Mouse (Mus musculus) cerebellum, adult 11-12 months (tissue): ENCODE data around the gene Pip4k2a.
A peak's percentile ranks its signal among the peaks of the same experiment; 100 is the strongest.

ENCODE experiments used
- DNase-seq: peaks from one replicate; pipeline ENCODE4 v3.0.0; 2022

Pip4k2a gene

DNA sequence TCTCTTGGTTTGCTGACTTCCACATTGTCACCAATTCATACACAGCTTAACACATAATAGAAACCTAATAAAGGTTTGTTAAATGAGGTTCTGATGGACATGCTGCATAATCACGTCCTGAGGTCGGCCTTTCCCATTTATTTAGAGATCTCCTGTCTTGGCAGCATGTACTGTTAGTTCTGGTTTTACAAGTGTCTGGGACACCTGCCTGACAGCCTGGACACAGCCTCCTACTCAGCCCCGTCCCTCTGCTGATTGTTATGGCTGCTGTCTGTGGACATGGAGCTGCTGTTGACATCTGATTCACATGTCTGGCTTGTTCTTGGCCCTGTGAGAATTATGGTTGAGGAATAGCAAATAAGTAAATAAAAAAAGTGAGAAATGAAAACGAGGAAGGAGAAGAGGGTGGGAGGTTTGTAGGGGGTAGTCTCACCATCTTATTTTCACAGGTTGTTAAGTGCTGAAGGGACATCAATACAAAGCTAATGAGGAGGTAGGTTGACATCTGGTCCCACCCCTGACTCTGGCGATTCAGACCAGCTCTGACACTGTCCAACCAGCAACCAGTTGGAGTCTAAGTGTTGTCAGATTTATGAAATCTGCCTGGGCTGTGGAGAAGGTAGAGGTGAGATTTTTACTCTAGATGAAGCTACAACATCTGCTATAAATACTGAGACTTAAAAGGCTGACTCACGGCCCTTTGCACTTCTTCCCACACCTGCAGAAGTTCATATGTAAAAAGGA lies 166.7 kb downstream of the Pip4k2a start:
- no peak for DNase-seq

DNA sequence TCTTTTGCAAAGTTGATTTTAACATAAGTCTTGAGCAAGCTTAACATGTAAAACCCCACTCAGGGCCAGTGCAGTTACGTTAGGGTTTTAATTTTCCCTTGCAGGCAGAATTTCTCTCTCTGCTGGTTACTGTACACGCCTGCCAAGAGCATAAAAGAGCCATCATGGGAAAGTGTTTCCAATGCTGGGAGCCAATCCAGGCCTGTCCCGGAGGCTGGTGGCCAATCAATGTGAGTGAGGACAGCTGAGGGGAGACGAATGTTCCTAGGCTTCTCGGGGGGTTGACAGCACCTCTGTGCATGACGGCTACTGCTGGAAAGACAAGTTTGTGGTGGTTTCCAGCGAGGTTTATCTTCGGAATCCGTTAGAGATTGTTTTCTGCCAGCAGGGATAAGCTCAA lies 175.2 kb downstream of the Pip4k2a start:
- no peak for DNase-seq

DNA sequence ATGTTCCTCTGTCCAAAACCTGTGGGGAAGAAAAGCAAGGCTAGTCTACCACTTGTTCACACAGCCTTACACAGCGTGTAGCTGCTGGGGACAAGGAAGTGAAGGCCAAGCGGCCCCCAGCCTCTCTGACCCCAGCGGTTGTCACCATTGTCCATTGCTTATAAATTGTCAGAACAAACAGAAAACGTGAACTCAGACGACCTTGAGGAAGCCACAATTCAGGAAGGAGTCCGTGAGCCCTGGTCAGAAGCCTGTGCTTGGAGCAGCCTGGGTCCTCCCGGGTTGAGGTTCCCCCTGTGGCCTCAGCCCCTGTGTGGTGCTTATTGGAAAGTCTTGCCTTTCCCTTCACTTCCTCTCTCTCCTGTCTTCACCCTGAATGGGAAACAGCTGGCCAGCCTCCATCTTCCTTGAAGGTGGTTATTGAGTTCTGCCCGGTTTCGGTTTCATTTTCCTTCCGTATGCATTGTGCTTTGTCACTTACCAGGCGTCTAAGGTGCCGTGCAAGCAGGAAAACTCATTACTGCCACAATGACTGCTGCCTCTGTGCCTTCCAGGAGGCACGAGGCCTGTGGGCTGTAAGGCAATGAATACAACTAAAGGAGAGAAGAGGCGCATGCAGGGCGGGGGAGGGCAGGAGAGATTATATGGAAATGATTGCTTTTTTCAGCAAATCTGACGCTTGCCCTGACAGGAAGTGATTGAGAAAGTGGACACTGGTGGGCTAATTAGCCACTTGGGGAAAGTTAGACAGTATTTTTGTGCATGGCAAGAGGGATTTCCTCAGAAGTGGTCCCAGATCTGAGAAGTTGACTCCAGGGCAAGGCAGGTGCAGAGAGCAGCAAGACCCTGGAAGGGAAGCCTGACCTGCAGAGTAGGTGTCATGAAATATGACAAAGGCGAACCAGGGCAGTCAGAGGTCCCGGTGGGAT lies 176.2 kb downstream of the Pip4k2a start:
- no peak for DNase-seq

DNA sequence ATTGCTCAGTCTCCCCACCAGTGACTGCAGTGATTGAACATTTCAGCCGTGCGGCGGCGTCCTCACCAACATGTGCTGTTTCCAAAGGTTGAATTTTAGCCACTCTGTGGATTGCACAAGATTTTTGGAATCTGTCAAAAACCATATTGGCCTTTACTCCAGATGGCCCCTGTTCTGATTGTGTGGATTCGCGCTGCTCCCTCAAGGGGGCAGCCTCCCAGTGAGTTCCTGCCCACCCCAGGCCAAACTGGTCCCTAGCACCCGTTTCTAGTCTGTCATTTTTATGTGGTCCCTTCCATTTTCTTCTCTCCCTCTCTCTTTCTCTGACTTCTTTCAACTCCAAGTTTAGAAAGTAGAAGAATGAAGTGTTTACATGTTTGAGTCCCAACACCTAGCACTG lies 178.4 kb downstream of the Pip4k2a start:
- no peak for DNase-seq

DNA sequence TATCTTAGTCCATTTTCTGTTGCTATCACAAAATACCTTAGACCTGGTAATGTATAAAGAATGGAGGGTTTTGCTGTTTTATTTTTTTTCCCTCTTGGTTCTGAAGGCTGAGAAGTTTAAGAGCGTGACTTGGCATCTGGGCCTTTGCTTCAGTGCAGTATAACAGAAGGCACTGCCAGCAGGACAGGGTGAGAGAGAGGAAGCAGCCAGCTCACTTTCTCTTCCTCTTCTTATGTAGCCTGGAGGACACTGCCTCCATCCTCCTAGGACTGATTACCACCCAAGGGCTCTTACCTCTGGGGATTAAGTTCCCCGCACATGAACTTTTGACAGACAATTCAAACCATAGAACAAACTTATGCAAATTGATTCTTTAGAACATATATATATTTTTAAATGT lies 181.9 kb downstream of the Pip4k2a start:
- no peak for DNase-seq

DNA sequence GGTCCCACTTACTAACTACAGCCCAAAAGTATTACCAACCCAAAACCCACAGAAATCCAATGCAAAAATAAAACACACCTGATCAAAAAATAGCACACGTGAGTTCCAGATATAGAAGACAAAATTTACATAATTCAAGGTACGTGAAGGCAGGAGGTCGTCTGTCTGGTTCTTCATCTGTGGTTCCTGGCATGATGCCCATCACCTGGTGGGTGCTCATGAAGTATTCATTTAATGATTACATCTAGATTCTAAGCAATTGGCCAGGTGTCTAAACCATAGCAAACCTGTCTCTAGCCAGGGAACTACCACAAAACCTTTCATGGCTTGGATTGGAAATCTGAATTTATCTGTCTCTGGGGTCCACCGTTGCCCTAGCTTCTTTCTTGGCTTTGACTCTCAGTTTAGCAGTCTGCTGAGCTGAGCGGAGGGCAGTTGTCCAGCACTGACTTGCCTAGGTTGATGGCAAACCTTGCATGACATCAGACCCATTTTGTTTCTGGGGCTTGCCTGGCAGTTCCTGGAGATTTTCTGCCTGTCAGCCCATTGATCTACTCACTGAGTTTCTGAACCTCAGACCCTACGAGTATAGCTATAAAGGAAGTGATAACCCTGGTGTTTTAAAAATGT lies 182.5 kb downstream of the Pip4k2a start:
- no peak for DNase-seq

DNA sequence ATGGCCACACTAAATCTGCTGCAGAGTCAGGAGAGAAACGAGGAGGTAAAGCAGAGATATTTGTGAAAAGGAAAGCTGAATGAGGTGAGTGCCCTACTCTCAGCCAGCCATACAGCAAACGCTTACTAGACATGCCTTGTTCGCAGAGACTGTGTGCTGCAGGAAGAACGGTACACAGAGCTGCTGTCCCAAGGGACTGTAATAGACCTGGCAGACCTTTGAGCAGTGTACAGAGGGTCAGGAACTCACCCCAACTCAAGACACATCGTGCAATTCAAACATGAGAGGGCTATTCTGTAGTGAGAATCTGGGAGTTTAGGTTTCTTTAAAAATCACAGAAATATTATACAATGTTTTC lies 183.5 kb downstream of the Pip4k2a start:
- no peak for DNase-seq

DNA sequence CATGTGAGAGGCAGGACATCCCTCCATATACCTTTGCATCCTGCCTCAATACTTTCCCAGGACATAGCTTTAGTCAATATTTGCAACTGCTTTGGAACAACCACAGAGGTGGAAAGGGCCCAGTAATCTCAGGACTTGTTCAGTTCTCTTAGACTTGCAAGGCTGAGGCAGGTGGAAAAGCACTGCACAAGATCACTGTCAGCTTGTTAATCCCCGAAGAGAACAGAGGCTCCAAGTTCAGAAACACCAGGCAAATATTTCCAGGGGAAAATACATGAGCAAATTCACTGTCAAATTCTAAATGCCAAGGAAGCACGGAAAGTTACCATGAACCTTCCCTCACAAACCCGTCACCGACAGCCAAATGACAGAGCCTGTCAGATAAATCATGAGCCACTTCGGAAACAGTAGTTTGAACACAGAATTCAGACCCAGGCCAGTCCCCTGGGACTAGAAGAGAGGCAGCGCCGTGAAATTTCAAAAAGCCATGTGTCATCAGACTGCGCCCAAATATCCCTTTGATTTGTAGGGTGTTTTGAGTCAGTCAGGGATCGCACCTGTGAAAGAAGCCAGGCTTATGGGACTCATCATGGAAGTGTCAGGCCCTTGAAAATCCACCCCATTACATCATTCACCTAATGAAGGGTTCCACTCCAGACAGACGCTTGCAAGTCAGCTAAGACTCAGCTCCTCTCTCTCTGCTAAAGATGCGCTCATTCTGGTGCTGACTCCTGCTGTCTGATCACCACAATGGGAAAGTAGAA lies 184.1 kb downstream of the Pip4k2a start:
- no peak for DNase-seq

DNA sequence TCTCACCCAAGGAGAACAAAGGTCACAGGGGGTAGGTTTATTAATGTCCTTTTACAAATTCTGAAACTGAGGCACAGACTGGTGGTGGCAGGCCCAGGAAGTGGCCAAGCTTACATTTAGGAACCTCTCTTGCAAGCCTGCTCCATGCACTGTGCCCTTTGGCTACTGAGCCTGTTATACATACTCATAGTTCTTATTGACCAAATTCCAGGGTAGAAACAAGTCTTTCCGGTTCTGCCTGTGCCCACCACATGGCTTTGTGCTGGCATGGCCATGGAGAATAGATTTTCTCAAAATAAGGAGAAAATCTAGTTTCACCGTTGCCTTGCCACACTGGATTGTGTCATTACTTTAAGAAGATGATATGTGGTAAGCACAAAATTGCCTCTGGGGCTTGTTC lies 190.0 kb downstream of the Pip4k2a start:
- DNase-seq, result no peak

DNA sequence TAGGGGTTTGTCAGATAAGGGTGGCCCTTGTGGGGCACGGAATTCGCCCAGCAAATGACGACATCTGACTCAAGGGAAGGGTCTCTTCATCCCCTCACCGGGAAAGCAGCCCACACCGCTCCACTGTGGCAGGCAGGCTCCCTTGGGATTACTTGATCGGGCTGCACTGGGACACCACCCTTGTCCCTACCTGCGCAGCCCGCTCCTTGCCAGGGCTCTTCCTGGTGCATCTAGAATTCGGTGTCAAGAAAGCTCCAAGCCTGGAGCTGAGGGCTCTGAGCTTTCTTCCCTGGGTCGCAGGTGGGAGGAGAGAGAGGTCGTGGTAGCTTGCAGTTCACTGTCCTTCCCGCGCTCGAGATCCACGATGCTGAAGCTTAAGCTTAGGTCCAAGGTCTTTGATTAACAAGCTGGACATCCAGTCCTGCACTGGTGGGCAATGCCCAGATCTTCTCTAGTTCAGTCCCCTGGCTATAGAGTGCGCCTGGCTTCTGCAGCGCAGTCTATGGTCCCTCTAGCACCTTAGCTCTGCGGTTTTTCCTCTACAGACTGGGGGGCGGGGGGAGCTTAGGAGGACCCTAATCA lies 196.6 kb downstream of the Pip4k2a start:
- DNase-seq, result no peak

- no peak for DNase-seq
These were observed 197.2 kb downstream of the Pip4k2a start for GRCm38 (mm10) chr2:18800646-18801251.

DNA sequence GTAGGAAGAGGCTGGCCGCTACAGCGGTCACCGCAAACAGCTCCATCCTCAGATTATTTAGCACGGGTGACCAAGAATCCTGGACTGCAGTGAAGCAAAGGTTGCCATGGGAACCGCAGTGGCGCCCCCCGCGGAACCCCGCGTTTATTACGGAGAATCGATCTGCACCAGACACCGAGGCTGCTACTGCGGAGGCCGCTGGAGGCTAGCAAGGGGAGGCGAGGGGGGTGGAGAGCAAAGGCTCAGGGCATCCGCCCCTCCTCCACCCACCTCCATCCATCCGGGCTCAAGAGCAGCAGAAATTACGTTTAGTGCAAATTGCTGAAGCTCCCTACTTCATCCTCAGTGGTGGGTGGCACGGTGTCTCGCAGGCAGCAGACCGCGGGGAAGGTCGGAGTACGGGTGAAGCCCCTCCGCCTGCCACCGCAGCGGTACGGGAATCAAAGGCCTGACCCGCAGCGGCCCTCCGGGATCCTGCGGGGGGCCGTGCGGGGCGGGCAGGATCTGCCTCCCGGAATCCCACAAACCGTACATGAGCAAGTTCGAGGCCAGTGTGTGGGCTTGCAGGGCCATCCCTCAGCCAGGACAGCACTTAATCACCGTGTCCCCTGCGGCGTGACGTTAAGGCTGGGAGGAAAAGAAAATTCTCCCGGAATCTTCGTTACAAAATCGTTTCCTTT lies 197.8 kb downstream of the Pip4k2a start:
- peak; percentile 64 for DNase-seq

DNA sequence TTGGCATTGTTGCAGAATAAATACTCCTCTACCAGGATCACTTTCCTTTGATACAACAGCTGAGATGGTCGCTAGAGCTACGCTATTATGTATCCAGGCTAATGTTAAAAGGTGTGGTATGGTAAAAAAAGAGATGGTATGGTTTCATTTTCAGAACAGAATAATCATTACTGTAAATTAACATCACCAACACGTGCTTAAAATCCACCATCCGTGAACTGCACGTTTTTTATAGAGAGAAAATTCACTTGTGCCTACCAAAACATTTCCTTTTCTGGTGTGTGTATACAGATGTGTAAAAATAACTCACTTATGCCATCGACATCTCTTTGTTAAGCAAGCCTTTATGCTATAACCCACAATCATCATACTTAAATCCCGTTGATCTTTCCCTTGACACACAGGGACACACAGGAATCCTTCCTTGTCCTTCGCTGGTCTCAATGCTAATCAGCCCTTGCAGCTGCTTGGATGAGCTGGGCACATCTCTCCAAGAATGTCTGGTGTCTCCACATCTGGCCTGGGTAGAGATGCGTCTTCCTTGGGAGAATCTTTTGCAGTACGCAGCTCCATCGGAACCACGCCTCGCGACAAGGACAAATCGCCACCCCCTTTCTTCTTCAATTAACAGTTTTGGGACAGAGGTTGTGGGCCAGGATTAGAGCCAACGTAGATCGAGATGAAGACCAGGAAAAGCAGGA lies 198.5 kb downstream of the Pip4k2a start:
- DNase-seq, result no peak

GRCm38 (mm10) chr2:18797776-18798175 lies 200.2 kb downstream of the Pip4k2a start:
- DNase-seq, result no peak

DNA sequence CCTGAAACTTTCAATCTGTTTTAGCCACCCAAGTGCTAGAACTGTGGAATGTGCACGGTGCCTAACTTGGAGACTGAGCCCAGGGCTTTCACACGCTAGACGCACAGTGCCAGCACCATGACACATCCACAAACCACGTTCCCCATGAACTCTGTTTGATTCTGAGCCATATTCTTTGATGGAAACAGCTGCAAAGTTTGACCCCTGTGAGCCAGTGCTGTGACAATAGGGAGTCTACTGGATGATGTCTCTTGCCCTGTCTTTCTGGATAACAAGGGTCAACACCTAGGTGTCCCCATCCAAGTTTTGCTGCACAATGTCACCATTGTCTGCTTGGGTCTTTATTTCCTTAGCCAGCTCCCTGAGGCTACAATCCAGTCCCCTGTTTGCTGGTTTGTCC lies 203.7 kb downstream of the Pip4k2a start:
- no peak for DNase-seq
